Mouse (Mus musculus): ENCODE data around the gene Atp2b4. TPM values are rescaled to one million over a fixed set of nuclear protein-coding genes. Genes with fewer than 3 reads are reported as not detected.

Gene Atp2b4
- polyA plus RNA-seq (2015; fragmentation: Nextera tagmentation; extraction: Ambion mirVana) = 14.8 and 14.9 TPM in 2 replicates

GRCm38 (mm10) chr1:133800948-133801393, at the start of gene Atp2b4:
TSS of gene Atp2b4 (minus strand) at chr1:133801041.
- H3K9ac ChIP-seq (ENCODE audit: low read depth, low read length) = peak within 1 kb of the TSS; percentile 73
- peaks cover 32% of the 10 kb centered on the region for H3K4me1 ChIP-seq (ENCODE audit: control insufficient read depth, insufficient read depth, low read length)
- under 1% methylated on average over 16 of the region's 16 CpGs for WGBS
- ATAC-seq = peak; percentile 93
- peak within 1 kb of the TSS; percentile 57 for H3K27ac ChIP-seq (ENCODE audit: low read length)
- H3K9me3 ChIP-seq (ENCODE audit: control insufficient read depth, low read length) = no peaks in the 10 kb centered on the region
- peak within 1 kb of the TSS; percentile 70 for H3K4me3 ChIP-seq (ENCODE audit: low read length)
- peak within 1 kb of the TSS; percentile 93 for H3K4me2 ChIP-seq (ENCODE audit: low read depth, low read length)
- H3K36me3 ChIP-seq (ENCODE audit: control insufficient read depth, insufficient read depth, low read length) = no peaks in the 10 kb centered on the region
- no peaks in the 10 kb centered on the region for H3K27me3 ChIP-seq (replicated peaks; ENCODE audit: control insufficient read depth, insufficient read depth, low read length)

GRCm38 (mm10) chr1:133844734-133845133, 43.9 kb upstream of the Atp2b4 start:
- peaks cover 9% of the 10 kb centered on the region; the same call in 1 of the 2 replicates for H3K4me1 ChIP-seq (ENCODE audit: control insufficient read depth, insufficient read depth, low read length)
- no peak overlapping the region for H3K4me2 ChIP-seq (ENCODE audit: low read depth, low read length)
- H3K4me3 ChIP-seq (ENCODE audit: low read length) = no peak overlapping the region
- no peak overlapping the region for H3K27ac ChIP-seq (ENCODE audit: low read length)
- no peaks in the 10 kb centered on the region for H3K27me3 ChIP-seq (replicated peaks; ENCODE audit: control insufficient read depth, insufficient read depth, low read length)
- WGBS = 25% methylated on average over 9 of the region's 9 CpGs
- no peaks in the 10 kb centered on the region for H3K9me3 ChIP-seq (ENCODE audit: control insufficient read depth, low read length)
- ATAC-seq = no peak
- H3K9ac ChIP-seq (ENCODE audit: low read depth, low read length) = no peak overlapping the region
- no peaks in the 10 kb centered on the region for H3K36me3 ChIP-seq (ENCODE audit: control insufficient read depth, insufficient read depth, low read length)

- no peak for ATAC-seq
- Histone ChIP-seq H3K36me3 (ENCODE audit: control insufficient read depth, insufficient read depth, low read length) (no peaks in the 10 kb centered on the region), H3K9me3 (ENCODE audit: control insufficient read depth, low read length) (no peaks in the 10 kb centered on the region), H3K27me3 (replicated peaks; ENCODE audit: control insufficient read depth, insufficient read depth, low read length) (no peaks in the 10 kb centered on the region), H3K4me1 (ENCODE audit: control insufficient read depth, insufficient read depth, low read length) (peaks cover 9% of the 10 kb centered on the region; the same call in 1 of the 2 replicates), H3K27ac (ENCODE audit: low read length) (no peak overlapping the region), H3K9ac (ENCODE audit: low read depth, low read length) (no peak overlapping the region), H3K4me2 (ENCODE audit: low read depth, low read length) (no peak overlapping the region), H3K4me3 (ENCODE audit: low read length) (no peak overlapping the region)
- WGBS = 84% methylated on average over 6 of the region's 6 CpGs
Observed at GRCm38 (mm10) chr1:133843900-133844299, 43.1 kb upstream of the Atp2b4 start.

GRCm38 (mm10) chr1:133843370-133843769, 42.5 kb upstream of the Atp2b4 start:
- no peak overlapping the region for H3K9ac ChIP-seq (ENCODE audit: low read depth, low read length)
- WGBS = 28% methylated on average over 4 of the region's 4 CpGs
- peaks cover 9% of the 10 kb centered on the region; the same call in 1 of the 2 replicates for H3K4me1 ChIP-seq (ENCODE audit: control insufficient read depth, insufficient read depth, low read length)
- H3K4me2 ChIP-seq (ENCODE audit: low read depth, low read length) = no peak overlapping the region
- peak; percentile 67 for ATAC-seq
- H3K4me3 ChIP-seq (ENCODE audit: low read length) = no peak overlapping the region
- H3K27ac ChIP-seq (ENCODE audit: low read length) = no peak overlapping the region
- no peaks in the 10 kb centered on the region for H3K27me3 ChIP-seq (replicated peaks; ENCODE audit: control insufficient read depth, insufficient read depth, low read length)
- H3K36me3 ChIP-seq (ENCODE audit: control insufficient read depth, insufficient read depth, low read length) = no peaks in the 10 kb centered on the region
- H3K9me3 ChIP-seq (ENCODE audit: control insufficient read depth, low read length) = no peaks in the 10 kb centered on the region

- 68% methylated on average over 11 of the region's 11 CpGs for WGBS
- no peaks in the 10 kb centered on the region for H3K9me3 ChIP-seq (ENCODE audit: control insufficient read depth, low read length)
- no peak for ATAC-seq
- no peaks in the 10 kb centered on the region for H3K27me3 ChIP-seq (replicated peaks; ENCODE audit: control insufficient read depth, insufficient read depth, low read length)
- no peak overlapping the region for H3K4me3 ChIP-seq (ENCODE audit: low read length)
- no peak overlapping the region for H3K27ac ChIP-seq (ENCODE audit: low read length)
- H3K9ac ChIP-seq (ENCODE audit: low read depth, low read length) = no peak overlapping the region
- no peak overlapping the region for H3K4me2 ChIP-seq (ENCODE audit: low read depth, low read length)
- no peaks in the 10 kb centered on the region for H3K36me3 ChIP-seq (ENCODE audit: control insufficient read depth, insufficient read depth, low read length)
- H3K4me1 ChIP-seq (ENCODE audit: control insufficient read depth, insufficient read depth, low read length) = peaks cover 9% of the 10 kb centered on the region; the same call in 1 of the 2 replicates
Observed at GRCm38 (mm10) chr1:133842074-133842725, 41.4 kb upstream of the Atp2b4 start.

GRCm38 (mm10) chr1:133841171-133841926, 40.5 kb upstream of the Atp2b4 start:
- Histone ChIP-seq H3K27ac (ENCODE audit: low read length) (no peak overlapping the region), H3K4me1 (ENCODE audit: control insufficient read depth, insufficient read depth, low read length) (peaks cover 9% of the 10 kb centered on the region; the same call in 1 of the 2 replicates), H3K9me3 (ENCODE audit: control insufficient read depth, low read length) (no peaks in the 10 kb centered on the region), H3K4me2 (ENCODE audit: low read depth, low read length) (no peak overlapping the region), H3K27me3 (replicated peaks; ENCODE audit: control insufficient read depth, insufficient read depth, low read length) (no peaks in the 10 kb centered on the region), H3K9ac (ENCODE audit: low read depth, low read length) (no peak overlapping the region), H3K36me3 (ENCODE audit: control insufficient read depth, insufficient read depth, low read length) (no peaks in the 10 kb centered on the region), H3K4me3 (ENCODE audit: low read length) (no peak overlapping the region)
- ATAC-seq = no peak
- 88% methylated on average over 15 of the region's 15 CpGs for WGBS

- Histone ChIP-seq H3K36me3 (ENCODE audit: control insufficient read depth, insufficient read depth, low read length) (no peaks in the 10 kb centered on the region), H3K9ac (ENCODE audit: low read depth, low read length) (no peak overlapping the region), H3K4me3 (ENCODE audit: low read length) (no peak overlapping the region), H3K4me1 (ENCODE audit: control insufficient read depth, insufficient read depth, low read length) (peaks cover 9% of the 10 kb centered on the region; the same call in 1 of the 2 replicates), H3K9me3 (ENCODE audit: control insufficient read depth, low read length) (no peaks in the 10 kb centered on the region), H3K4me2 (ENCODE audit: low read depth, low read length) (no peak overlapping the region), H3K27me3 (replicated peaks; ENCODE audit: control insufficient read depth, insufficient read depth, low read length) (no peaks in the 10 kb centered on the region), H3K27ac (ENCODE audit: low read length) (no peak overlapping the region)
- WGBS = 59% methylated on average over 12 of the region's 12 CpGs
- ATAC-seq = no peak
Observed at GRCm38 (mm10) chr1:133840530-133840929, 39.7 kb upstream of the Atp2b4 start.

- Histone ChIP-seq H3K27ac (ENCODE audit: low read length) (no peak overlapping the region), H3K27me3 (replicated peaks; ENCODE audit: control insufficient read depth, insufficient read depth, low read length) (no peaks in the 10 kb centered on the region), H3K4me3 (ENCODE audit: low read length) (no peak overlapping the region), H3K4me1 (ENCODE audit: control insufficient read depth, insufficient read depth, low read length) (peaks cover 8% of the 10 kb centered on the region), H3K4me2 (ENCODE audit: low read depth, low read length) (no peak overlapping the region), H3K9me3 (ENCODE audit: control insufficient read depth, low read length) (no peaks in the 10 kb centered on the region), H3K36me3 (ENCODE audit: control insufficient read depth, insufficient read depth, low read length) (no peaks in the 10 kb centered on the region), H3K9ac (ENCODE audit: low read depth, low read length) (no peak overlapping the region)
- ATAC-seq = peak; percentile 26; the same call in 1 of the 2 replicates
- WGBS = 58% methylated on average over 6 of the region's 6 CpGs
Observed at GRCm38 (mm10) chr1:133834309-133834708, 33.5 kb upstream of the Atp2b4 start.

GRCm38 (mm10) chr1:133832781-133833180, 31.9 kb upstream of the Atp2b4 start:
- Histone ChIP-seq H3K9ac (ENCODE audit: low read depth, low read length) (no peak overlapping the region), H3K36me3 (ENCODE audit: control insufficient read depth, insufficient read depth, low read length) (no peaks in the 10 kb centered on the region), H3K4me2 (ENCODE audit: low read depth, low read length) (no peak overlapping the region), H3K4me1 (ENCODE audit: control insufficient read depth, insufficient read depth, low read length) (peaks cover 8% of the 10 kb centered on the region), H3K9me3 (ENCODE audit: control insufficient read depth, low read length) (no peaks in the 10 kb centered on the region), H3K27ac (ENCODE audit: low read length) (no peak overlapping the region), H3K27me3 (replicated peaks; ENCODE audit: control insufficient read depth, insufficient read depth, low read length) (no peaks in the 10 kb centered on the region), H3K4me3 (ENCODE audit: low read length) (no peak overlapping the region)
- ATAC-seq = no peak
- WGBS = 57% methylated on average over 5 of the region's 5 CpGs
